Mouse (Mus musculus) hematopoietic stem cell, adult 5-6 weeks (primary cell): ENCODE data around the gene Clec16a. TPM values are rescaled to one million over a fixed set of nuclear protein-coding genes. Genes with fewer than 3 reads are reported as not detected.

ENCODE experiments used
- ATAC-seq, 2 experiments: fragments of 125-278 bp in 1 of 2; replicated peaks in 1 of 2; 2 replicates each; pipeline ENCODE4 v1.8.0; 2016 to 2017; ENCODE audit warnings: inconsistent platforms in 2 of 2, mild to moderate bottlenecking in 2 of 2, moderate number of reproducible peaks in 2 of 2, low read depth in 1 of 2, moderate TSS enrichment in 1 of 2; ENCODE audit not compliant: low FRiP score in 2 of 2, poor library complexity in 2 of 2, severe bottlenecking in 2 of 2, insufficient read depth in 1 of 2, low TSS enrichment in 1 of 2
- total RNA-seq: library from RNA; stranded (forward); fragments of 172-1452, 232-1000 nt; gene quantifications from 2 replicates; pipeline ENCODE4 v1.2.3, GENCODE M21; 2017

The Clec16a gene
- total RNA-seq, 1 experiment from 2014 or later: 15.0 TPM

DNA sequence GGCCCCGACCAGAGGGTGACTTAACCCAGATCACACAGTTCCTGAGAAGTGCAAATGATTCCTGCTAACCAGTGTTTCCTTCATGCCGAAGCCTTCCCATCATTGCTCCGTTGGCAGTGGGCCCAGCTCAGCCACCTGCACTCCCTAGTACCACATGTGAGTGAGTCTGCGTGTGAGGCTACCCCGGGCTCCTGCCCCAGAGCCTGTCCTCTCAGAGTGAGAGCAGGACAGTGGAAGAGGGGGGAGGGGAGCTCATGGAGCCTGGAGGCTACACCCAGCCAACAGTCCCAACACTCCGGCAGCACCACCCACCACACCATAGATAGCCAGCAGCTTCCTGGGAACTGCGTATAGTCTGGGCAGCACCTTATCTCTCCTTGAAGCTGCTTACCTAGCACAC lies 204.7 kb downstream of the Clec16a start:
- ATAC-seq: no peak

DNA sequence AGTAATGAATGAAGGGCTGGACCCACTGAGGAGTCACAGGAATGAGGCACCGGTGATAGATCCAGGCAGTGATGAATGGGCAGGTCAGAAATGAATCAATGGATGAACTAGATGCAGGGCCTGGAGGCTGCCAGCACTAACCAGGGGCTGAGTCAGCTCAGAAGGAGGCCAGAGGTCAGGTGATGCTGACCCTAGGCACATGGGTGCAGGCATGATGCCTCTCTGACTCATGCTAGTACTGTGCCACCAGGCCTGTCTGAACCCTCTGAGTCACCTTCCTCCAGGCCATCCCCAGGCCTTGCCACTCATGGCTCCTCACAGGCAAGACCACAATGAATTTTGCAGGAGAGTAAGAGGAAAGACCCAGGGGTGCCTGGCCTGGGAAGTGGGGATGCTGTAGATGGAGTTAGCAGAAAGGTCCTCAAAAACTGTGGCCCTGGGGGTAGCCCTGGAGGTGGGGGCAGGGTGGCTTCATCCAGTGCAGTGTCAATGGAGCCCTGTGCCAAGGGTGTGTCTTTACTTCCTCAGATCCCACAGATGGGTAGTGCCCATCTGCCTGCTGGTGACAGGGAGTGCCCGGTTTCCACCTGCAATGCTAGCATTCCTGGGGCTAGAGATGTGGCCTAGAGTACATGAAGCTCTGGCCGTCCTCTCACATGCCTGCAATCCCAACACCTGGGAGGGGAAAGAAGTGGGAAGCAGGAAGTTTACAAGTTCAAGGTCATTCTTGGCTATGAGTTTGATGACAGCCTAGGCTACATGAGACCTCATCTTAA lies 209.6 kb downstream of the Clec16a start:
- ATAC-seq: no peak

DNA sequence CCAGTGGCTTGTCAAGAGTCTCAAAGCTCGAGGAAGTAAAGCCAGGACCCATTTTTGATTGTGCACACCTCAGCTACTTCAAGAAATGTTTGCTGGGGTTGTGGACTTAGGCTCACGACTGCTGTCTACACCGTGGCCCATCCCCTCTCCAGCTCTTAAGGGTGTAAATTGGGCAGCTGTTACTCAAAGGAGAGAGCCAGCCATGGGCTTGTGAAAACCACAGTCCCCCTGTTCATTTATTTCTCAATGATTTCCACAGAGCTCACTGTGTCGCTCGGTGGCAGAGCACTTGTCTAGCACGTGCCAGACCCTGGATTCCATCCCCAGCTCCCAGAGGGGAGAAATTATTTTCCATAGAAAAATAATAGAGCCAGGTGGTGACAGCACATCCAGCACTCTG lies 211.0 kb downstream of the Clec16a start:
- ATAC-seq: no peak

DNA sequence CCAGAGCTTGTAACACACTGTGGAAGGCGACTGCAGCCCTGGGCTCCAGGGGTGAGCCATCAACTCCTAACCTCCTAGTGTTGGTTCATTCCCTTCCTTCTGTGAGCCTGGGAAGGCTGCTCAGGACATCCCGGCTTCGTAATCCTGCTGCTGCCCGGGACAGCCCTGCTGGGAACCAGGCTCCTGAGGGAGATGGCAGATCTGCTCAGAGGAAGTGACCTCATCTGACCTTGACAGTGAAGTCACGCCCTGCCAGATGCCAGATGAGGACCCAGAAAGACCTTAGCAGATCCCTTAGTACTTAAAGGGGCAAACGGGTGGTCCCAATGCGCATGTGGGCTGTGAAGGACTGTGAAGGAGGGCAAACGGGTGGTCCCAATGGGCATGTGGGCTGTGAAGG lies 216.0 kb downstream of the Clec16a start:
- ATAC-seq: no peak

DNA sequence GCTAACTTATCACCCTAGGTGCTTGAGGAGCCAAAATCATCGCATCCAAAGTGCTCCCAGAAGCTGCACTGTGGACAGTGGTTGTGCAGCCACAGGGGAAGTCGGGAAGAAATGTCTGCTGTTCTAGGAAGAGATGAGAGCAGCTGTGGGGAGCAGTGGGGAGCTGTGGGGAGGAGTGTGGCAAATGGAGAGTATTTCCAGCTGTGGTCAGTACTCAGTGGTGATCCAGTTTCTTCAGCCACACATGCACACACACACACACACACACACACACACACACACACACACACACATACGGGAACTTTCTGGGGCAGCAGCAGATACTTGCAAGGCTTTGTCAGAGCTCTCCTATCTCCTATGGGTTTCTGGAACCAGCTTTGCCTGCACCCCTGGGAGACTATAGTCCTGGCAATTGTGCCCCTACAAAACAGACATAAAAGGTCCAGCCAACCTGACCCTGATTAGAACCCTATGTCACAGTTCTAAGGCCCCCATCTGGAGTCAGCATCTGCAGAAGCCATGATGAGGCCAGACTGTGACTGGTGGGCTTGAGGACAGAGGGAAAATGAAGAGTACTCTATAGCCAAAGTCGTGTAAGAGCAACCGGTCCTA lies 217.5 kb downstream of the Clec16a start:
- ATAC-seq: no peak

DNA sequence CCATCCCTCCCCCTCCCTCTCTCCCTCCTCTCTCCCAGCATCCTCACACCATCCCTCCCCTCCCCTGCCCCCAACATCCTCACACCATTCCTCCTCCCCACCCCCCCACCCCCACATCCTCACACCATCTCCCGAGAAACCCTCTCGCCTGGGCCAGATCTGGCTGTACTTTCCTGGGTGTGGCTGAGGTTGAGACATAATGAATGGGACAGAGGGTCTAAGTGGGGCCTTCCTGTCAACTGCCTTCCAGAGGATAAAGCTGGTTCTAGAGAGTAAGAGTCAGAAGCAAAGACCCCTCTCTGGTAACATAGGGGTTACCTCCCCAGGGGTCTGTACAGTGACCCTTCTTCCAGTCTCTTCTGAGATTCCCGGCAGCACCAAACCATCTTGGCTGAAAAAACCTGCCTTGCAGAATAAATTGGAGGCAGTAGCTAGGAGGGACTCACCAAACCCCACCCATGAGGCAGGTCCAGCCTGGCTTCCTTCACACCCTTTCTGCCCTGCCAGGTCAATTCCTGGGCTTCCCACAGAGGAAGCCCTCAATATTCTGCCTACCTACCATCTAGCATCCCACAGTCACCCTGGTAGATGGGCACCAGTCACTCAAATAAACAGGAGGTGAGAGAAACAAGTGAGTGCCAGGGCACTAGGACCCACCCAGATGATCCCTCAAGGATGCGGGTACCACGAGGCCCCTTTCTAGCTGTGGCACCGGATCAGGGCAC lies 218.6 kb downstream of the Clec16a start:
- no peak for ATAC-seq

DNA sequence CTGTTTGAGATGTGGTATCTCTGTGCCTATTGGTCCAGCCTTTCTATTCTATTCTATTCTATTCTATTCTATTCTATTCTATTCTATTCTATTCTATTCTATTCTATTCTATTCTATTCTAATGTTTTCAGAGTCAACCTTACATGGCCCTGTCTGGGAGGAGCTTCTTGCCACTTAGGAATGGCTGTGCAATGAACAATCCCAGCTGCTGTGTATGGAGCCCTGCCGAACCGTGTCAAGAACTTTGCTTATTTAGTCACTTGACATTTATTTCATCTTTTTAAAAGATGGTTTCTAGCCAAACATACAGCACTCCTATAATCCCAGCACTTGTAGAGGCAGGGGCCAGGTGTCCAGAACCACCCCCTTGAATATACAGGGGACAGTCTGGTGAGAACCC lies 219.2 kb downstream of the Clec16a start:
- no peak for ATAC-seq

DNA sequence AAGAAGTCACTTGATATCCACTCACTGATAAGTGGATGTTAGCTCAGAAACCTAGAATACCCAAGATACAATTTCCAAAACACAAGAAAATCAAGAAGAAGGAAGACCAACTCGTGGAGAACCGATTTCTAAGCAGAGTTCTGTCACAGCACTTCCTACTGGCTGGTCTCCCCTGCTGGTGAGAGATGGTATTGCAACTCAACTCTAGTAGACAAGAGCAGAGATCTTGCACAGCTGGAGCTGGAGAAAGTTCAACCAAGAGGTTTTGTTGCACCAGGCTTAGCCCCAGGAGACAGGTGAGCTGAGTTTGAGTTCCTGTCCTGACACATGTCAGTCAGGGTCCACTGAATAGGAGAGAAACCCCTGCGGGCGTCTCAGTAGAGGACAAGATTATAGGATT lies 222.0 kb downstream of the Clec16a start:
- ATAC-seq: peak in 1 of 2 experiments; percentile 34; a peak in 1 of 4 replicates

DNA sequence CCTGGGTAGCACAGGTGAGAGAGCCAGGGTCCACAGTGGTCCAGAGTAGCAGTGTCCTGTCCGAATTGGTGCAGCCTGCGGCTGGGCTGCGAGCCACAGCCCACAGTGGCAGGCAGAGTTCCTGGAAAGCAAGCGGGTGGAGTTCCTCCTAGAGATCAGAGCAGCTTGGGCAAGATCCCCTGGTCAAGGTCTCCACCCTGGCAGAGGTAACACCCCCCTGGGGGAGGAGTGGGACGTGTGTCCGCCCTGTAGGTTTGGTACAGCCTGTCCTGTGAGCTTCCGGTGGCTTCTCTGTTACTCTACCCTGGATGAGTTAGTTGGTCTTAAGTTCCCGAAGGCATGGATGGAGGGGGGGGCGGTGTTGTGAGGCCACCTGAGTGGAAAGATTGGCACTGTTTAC lies 223.7 kb downstream of the Clec16a start:
- peak; percentile 28 to 46; a peak in 2 of 4 replicates for ATAC-seq

DNA sequence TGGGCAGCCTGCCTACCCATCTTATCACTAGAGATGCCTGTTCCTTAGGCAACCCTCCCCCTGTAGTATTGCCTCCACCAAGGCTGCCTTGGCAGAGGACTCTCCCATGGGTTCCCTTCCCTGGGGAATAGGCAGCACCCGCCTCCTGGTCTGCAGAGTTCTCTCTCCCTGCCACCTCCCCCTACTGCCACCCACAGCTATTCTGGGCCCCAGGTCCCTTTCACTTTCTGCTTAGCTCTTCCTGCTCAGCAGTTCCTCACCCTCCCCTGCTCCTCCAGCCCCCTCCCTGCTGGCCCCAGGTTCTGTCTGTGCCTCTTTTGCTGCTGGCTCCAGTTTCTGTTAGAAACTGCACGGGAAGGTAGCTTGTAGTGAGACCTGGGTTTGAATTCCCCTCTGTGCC lies 224.5 kb downstream of the Clec16a start:
- peak; percentile 70 to 76 for ATAC-seq

DNA sequence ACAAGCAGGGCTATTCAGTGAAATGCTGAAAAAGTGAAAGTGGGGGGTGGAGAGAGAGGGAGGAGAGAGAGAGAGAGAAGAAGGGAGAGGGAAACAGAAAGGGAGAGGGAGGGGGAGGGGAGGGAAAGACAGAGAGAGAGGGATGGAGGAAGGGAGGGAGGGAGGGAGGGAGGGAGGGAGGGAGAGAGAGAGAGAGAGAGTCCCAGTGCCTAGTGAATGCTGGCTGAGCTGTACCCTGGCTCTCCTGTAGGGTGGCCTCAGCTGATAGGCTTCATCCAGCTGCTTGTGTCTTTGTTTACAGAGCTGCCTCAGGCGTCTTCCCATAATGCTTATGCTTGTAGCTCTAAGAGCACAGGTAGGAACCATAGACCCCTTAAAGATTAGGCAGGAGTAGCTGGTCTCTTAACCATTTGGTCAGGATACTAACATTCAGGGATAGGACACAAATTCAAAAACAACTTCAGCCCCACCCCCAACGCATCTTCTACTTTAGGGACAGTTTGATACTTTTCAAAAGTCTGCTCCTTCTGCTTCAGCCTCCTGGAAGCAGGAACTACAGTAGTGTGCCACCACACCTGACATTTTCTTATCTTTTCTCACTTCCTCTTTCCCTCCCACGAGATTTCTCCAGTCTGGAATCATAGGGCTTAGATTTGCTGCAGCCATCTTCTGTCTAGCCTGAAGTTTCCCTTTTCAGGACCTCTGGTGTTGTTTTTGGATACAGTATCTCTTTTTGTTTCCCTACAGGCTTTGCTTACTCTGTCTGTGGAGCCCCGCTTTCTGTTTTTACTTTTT lies 225.6 kb downstream of the Clec16a start:
- no peak for ATAC-seq

DNA sequence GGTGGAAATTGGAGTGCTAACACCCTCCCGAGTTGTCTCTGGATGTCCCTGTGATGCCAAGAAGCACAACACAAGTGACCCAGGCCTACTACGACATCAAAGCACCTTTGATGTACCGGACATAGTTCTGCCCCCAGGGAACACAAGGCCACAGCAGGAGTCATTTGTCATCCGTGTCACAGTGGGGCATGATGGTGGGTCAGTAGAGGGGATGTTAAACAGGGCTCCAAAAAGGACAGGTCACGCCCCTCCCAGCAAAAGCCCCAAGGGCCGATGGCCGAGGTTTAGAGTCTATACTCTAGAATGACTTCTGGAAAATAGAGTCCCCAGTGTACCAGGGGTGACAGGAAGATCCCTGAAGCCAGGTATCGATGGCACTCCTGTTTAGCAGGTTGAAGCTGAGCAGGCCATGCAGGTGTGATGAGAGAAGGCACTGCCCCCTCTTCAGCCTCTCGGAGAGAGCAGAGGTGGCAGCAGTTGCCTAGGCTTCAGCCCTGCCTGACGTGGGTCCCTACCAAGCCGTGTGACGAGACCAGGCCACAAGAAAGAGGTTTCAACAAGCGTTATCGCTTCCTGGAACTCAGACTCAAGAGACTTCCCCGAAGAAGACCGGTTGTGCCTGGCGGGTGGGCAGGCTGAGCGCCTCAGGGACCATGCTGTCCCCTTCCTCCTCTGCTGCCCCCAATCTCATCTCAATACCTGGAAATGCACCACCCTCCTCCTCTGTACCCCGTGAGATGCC lies 226.8 kb downstream of the Clec16a start:
- peak; percentile 48 to 65 for ATAC-seq

DNA sequence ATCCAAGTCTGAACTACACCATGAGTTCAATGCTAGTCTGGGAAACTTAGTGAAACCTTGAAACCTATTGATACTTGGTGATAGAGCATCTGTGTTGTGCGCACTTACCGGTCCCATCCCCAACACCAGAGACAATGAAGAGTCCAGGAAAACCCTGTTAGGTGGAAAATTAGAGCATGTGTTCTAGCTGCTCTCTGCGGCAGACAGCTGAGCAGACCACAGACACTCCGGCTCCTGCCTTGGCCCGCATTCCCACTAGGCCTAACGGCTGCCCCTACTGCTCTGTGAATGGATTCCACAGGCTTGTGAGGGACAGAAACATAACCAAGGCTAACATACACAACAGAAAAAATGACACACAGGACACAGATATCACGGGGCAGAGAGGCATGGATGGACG lies 228.4 kb downstream of the Clec16a start:
- ATAC-seq: no peak

DNA sequence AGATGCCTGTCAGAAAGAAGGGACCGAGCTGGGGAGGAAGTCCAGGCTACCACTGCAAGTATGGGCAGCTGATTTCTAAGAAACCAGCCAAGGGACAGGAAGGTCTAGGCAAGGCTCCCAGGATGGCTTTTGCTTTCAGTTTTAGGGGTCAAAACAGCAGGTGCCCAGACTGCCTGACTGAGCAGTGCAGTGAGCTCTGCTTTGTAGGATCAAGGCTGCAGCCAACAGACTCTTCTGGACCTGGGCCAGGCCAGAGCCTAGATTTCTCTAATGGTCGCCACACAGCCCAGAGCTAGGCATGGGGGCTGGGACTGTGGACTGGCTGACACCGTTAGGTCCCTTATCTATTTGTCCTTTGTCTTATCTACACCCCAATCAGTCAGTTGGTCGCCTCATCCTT lies 229.6 kb downstream of the Clec16a start:
- peak in 1 of 2 experiments; percentile 17; a peak in 1 of 4 replicates for ATAC-seq

DNA sequence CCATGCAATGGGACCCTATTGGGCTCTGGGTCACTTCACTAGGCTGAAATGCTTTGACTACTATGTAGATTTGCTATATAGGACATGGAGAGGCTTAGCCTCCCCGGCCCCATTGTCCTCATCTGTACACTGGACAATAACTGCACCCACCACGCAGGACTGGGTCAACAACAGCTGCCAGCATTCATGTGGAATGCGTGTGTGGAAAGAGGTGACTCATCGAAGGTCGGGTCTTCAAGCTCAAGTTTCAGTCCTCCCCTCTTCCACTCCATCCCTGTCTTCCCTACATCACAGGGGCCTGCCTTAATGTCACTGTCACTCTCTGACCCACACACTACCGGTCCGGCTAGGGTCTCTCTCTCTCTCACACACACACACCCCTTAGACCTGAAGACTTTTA lies 231.2 kb downstream of the Clec16a start:
- ATAC-seq: no peak

DNA sequence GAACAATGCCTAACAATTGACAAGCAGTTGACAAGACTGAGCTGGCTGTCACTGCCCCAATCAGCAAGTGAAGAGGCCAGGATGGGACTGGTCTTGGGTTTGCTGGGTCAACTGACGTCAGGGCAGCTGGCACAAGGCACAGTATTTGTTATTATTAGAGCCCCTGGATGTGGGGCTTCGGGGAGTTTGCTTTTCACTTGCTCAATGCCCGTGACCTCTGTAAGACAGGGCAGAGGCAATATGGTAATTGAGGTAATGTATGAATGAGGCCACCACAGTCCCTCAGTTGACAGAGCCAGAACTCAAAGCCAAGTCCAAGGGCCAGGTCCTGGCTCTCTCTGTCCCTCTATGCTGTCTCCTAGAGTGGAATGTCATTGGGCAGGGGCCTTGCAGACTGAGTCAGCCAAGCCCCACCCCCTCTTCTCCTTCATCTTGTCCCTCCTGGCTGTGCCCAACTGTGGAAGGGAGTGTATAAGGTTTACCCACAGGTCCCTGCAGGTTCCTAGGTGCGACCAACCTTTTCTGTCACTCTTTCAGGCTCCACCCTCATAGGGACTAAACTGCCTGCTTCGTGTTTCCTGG lies 232.5 kb downstream of the Clec16a start:
- ATAC-seq: no peak

DNA sequence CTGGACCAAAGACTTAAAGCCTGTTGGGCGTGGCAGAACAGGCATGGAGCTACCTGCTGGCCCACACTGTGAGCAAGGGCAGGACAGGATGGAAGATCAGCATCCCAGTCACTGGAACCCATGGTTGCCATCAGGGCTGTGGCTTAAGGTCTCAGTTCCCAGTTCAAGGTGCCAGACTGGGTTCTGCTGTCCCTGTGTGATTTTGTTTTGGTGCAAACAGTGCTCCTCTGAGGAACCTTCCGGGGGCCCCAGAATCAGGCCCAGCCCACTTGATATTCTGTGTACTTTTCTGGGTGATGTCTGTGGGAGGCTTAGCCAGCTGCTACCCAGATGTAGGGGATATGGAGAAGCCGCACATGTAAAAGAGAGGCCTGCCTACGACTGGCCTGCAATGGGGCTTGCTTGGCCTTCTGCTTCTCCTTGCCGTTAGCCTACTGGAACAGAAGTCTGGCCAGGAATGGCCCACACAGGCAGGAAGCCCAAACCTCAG lies 235.5 kb downstream of the Clec16a start:
- ATAC-seq: no peak
